Mouse (Mus musculus): ENCODE results near the gene Il10rb. TPM values are rescaled to one million over a fixed set of nuclear protein-coding genes. Genes with fewer than 3 reads are reported as not detected.
"Not testable (repeated sequence)": the region's sequence is repeated elsewhere in the genome, so short reads cannot be mapped to it uniquely, and the experiment has no call there.

Gene Il10rb
- polyA plus RNA-seq, 1 experiment from 2014 or later, result 123 TPM

DNA sequence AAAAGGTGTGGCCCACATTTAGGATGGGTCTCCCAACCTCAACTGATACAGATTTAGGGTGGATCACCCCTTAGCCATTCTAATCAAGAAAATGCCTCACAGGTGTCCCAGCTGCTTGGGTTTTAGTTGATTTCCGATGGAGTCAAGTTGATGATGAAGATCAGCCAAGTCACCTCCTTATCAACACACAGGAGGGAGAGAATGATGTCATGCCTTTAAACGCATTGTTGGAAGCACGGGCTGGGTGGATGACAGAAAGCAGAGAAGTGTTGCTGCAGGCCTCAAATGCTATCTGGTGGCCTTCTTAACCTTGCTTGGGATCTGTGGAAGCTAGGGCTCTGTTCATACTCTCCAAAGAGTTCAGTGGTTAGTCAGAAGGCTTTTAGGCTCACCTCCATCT is 28.2 kb downstream of the Il10rb start:
- no peak for TF ChIP-seq CTCF (IDR thresholded peaks at IDR 0.05; ENCODE audit: low read depth)

DNA sequence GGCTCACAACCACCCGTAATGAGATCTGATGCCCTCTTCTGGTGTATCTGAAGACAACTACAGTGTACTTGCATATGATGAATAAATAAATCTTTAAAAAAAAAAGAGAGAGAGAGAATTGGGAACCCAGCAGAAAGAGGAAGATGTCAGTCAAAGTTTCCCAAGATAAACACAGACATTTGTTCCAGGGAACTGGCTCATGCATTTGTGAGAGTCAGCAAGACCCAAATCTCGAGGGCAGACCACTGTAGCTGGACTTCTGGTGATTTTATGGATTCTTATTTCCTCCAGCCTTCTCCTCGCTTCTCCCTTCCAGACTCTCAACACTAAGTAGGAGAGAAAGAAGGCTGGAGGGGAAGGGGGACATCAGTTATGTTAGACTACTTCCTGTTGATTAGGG is 32.1 kb downstream of the Il10rb start:
- Histone ChIP-seq H3K4me1 (replicated peaks; ENCODE audit: control insufficient read depth, insufficient read depth, low read length) (no peaks in the 10 kb centered on the region; the same call in 1 of the 2 replicates), H3K9ac (ENCODE audit: low read depth, low read length) (no peak overlapping the region), H3K9me3 (ENCODE audit: control insufficient read depth) (no peaks in the 10 kb centered on the region), H3K27me3 (replicated peaks; ENCODE audit: control insufficient read depth, insufficient read depth, low read length) (no peaks in the 10 kb centered on the region), H3K4me2 (replicated peaks; ENCODE audit: low read depth) (no peak overlapping the region), H3K36me3 (ENCODE audit: control insufficient read depth, insufficient read depth) (no peaks in the 10 kb centered on the region), H3K4me3 (ENCODE audit: low read depth, low read length) (no peak overlapping the region), H3K27ac (ENCODE audit: low read depth, low read length) (no peak overlapping the region)
- 71% methylated on average over 3 of the region's 3 CpGs for WGBS
- ATAC-seq, result no peak
- TF ChIP-seq CTCF (IDR thresholded peaks at IDR 0.05; ENCODE audit: low read depth), result no peak

More for the DNA sequence above, 28.2 kb downstream of the Il10rb start:
- Histone ChIP-seq H3K9me3 (ENCODE audit: control insufficient read depth) (no peaks in the 10 kb centered on the region), H3K4me2 (replicated peaks; ENCODE audit: low read depth) (no peak overlapping the region), H3K27ac (ENCODE audit: low read depth, low read length) (no peak overlapping the region), H3K4me3 (ENCODE audit: low read depth, low read length) (no peak overlapping the region), H3K4me1 (replicated peaks; ENCODE audit: control insufficient read depth, insufficient read depth, low read length) (peaks cover 4% of the 10 kb centered on the region; the same call in 1 of the 2 replicates), H3K9ac (ENCODE audit: low read depth, low read length) (no peak overlapping the region), H3K27me3 (replicated peaks; ENCODE audit: control insufficient read depth, insufficient read depth, low read length) (no peaks in the 10 kb centered on the region), H3K36me3 (ENCODE audit: control insufficient read depth, insufficient read depth) (no peaks in the 10 kb centered on the region)
- WGBS, result 81% methylated on average over 3 of the region's 3 CpGs
- ATAC-seq, result no peak

DNA sequence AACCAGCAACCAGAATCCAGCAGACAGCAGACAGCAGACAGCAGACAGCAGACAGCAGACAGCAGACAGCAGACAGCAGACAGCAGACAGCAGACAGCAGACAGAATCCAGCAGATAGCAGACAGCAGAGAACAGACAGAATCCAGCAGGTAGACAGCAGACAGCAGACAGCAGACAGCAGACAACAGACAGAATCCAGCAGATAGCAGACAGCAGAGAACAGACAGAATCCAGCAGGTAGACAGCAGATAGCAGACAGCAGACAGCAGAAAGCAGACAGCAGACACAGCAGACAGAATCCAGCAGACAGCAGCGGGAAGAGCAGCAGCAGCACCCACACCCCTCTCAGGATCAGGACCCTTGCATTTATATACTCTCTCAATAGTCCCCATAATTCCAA is 32.6 kb downstream of the Il10rb start:
- 72% methylated on average over 1 of the region's 1 CpGs for WGBS
- not testable (repeated sequence) for H3K9ac ChIP-seq (ENCODE audit: low read depth, low read length); H3K9me3 ChIP-seq (ENCODE audit: control insufficient read depth); H3K4me1 ChIP-seq (replicated peaks; ENCODE audit: control insufficient read depth, insufficient read depth, low read length); H3K4me3 ChIP-seq (ENCODE audit: low read depth, low read length); H3K27ac ChIP-seq (ENCODE audit: low read depth, low read length); H3K27me3 ChIP-seq (replicated peaks; ENCODE audit: control insufficient read depth, insufficient read depth, low read length); ATAC-seq; H3K36me3 ChIP-seq (ENCODE audit: control insufficient read depth, insufficient read depth); H3K4me2 ChIP-seq (replicated peaks; ENCODE audit: low read depth)

DNA sequence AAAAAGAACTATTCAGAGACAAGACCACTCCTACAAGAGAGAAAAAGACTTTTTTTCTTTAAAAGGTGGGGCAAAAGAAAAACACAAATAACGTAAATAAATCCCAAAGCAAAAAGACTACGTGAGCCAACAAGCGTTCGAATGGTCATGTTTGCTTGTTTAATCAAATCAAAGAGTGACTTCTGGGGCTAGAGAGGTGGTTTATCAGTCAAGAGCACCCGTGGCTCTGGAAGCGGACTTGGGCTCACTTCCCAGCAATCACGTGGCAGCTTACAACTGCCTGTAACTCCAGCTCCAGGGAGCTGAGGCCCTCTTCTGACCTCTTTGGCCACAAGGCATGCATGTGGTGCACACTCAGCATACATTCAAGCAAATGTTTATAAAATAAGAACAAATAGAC is 35.4 kb downstream of the Il10rb start:
- TF ChIP-seq CTCF (IDR thresholded peaks at IDR 0.05; ENCODE audit: low read depth), result peak; percentile 68
- Histone ChIP-seq H3K9me3 (ENCODE audit: control insufficient read depth) (no peaks in the 10 kb centered on the region), H3K4me1 (replicated peaks; ENCODE audit: control insufficient read depth, insufficient read depth, low read length) (no peaks in the 10 kb centered on the region), H3K4me2 (replicated peaks; ENCODE audit: low read depth) (no peak overlapping the region), H3K27me3 (replicated peaks; ENCODE audit: control insufficient read depth, insufficient read depth, low read length) (no peaks in the 10 kb centered on the region), H3K27ac (ENCODE audit: low read depth, low read length) (peak overlapping the region; percentile 41; the same call in 1 of the 2 replicates), H3K36me3 (ENCODE audit: control insufficient read depth, insufficient read depth) (no peaks in the 10 kb centered on the region), H3K4me3 (ENCODE audit: low read depth, low read length) (no peak overlapping the region), H3K9ac (ENCODE audit: low read depth, low read length) (no peak overlapping the region)
- ATAC-seq, result peak; percentile 88
- WGBS, result 18% methylated on average over 7 of the region's 7 CpGs

DNA sequence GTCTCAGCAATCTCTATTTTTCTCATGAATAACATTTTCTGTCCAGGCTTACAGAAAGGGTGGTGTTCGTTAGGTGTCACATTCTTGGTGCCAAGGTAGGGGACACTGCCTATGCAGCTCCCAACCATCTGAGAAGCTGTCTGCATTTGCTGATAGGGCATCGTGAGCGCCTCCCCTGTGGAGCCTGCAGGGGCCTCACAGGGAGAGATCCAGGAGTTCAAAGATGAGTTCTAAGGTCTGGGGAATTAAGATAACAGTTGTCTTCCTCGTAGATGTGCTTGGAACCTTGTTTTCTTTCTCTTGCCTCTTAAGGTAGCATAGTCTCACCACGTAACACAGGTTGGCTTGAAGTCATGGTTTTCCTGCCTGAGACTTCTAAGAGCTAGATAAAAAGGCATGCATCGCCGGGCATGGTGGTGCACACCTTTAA is 35.9 kb downstream of the Il10rb start:
- TF ChIP-seq CTCF (IDR thresholded peaks at IDR 0.05; ENCODE audit: low read depth), result no peak
- ATAC-seq, result peak; percentile 87
- no peaks in the 10 kb centered on the region for H3K36me3 ChIP-seq (ENCODE audit: control insufficient read depth, insufficient read depth)
- WGBS, result 42% methylated on average over 7 of the region's 7 CpGs
- no peak overlapping the region for H3K4me2 ChIP-seq (replicated peaks; ENCODE audit: low read depth)
- H3K27me3 ChIP-seq (replicated peaks; ENCODE audit: control insufficient read depth, insufficient read depth, low read length), result no peaks in the 10 kb centered on the region
- no peak overlapping the region for H3K4me3 ChIP-seq (ENCODE audit: low read depth, low read length)
- H3K27ac ChIP-seq (ENCODE audit: low read depth, low read length), result peak overlapping the region; percentile 41; the same call in 1 of the 2 replicates
- no peak overlapping the region for H3K9ac ChIP-seq (ENCODE audit: low read depth, low read length)
- no peaks in the 10 kb centered on the region for H3K9me3 ChIP-seq (ENCODE audit: control insufficient read depth)
- no peaks in the 10 kb centered on the region for H3K4me1 ChIP-seq (replicated peaks; ENCODE audit: control insufficient read depth, insufficient read depth, low read length)

DNA sequence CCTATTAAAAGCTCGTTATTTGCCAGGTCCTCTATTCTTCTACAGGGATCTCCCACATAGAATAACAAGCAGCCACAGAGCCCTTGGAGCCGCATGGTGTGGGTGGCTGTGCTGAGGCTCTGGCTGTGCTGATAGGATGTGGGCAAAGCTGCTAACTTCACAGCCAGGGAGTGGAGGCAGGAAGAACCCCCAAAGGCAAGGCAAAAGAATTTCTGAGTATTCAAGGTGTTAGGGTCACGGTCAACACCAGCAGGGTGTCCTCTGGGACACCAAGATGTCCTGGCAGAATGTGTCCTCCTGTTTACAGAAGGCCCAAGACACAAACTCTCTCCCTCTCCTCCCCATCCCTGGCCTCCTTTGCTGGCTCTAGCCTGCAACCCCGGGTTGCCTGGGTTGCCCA is 36.5 kb downstream of the Il10rb start:
- Histone ChIP-seq H3K9me3 (ENCODE audit: control insufficient read depth) (no peaks in the 10 kb centered on the region), H3K36me3 (ENCODE audit: control insufficient read depth, insufficient read depth) (no peaks in the 10 kb centered on the region), H3K9ac (ENCODE audit: low read depth, low read length) (no peak overlapping the region), H3K27ac (ENCODE audit: low read depth, low read length) (no peak overlapping the region; the same call in 1 of the 2 replicates), H3K4me3 (ENCODE audit: low read depth, low read length) (no peak overlapping the region), H3K4me1 (replicated peaks; ENCODE audit: control insufficient read depth, insufficient read depth, low read length) (no peaks in the 10 kb centered on the region), H3K27me3 (replicated peaks; ENCODE audit: control insufficient read depth, insufficient read depth, low read length) (no peaks in the 10 kb centered on the region), H3K4me2 (replicated peaks; ENCODE audit: low read depth) (no peak overlapping the region)
- ATAC-seq, result no peak
- TF ChIP-seq CTCF (IDR thresholded peaks at IDR 0.05; ENCODE audit: low read depth), result no peak
- WGBS, result 69% methylated on average over 4 of the region's 4 CpGs

DNA sequence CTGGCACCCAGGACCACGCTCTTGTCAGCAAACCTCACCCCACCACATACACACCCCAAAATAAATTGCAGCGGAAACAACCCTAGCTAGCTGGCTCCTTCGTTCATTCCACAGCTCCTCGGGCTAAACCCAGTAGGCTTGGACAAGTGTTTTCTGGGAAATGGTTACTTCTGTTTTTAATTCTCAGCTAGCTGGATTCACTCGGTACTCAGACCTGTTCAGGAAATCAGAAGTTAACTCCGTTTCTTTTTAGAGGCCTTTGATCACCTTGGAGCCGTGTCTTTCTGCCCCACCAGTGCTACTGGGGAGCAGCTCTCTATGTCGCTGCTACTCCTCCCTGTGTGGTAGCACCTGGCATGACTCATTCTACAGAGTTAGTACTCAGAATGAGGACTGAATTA is 37.2 kb downstream of the Il10rb start:
- no peak for TF ChIP-seq CTCF (IDR thresholded peaks at IDR 0.05; ENCODE audit: low read depth)

More for the DNA sequence above, 37.2 kb downstream of the Il10rb start:
- Histone ChIP-seq H3K4me3 (ENCODE audit: low read depth, low read length) (no peak overlapping the region), H3K9ac (ENCODE audit: low read depth, low read length) (no peak overlapping the region), H3K27ac (ENCODE audit: low read depth, low read length) (no peak overlapping the region), H3K4me2 (replicated peaks; ENCODE audit: low read depth) (no peak overlapping the region), H3K9me3 (ENCODE audit: control insufficient read depth) (no peaks in the 10 kb centered on the region), H3K36me3 (ENCODE audit: control insufficient read depth, insufficient read depth) (no peaks in the 10 kb centered on the region), H3K4me1 (replicated peaks; ENCODE audit: control insufficient read depth, insufficient read depth, low read length) (no peaks in the 10 kb centered on the region), H3K27me3 (replicated peaks; ENCODE audit: control insufficient read depth, insufficient read depth, low read length) (no peaks in the 10 kb centered on the region)
- ATAC-seq, result no peak
- 78% methylated on average over 8 of the region's 8 CpGs for WGBS
